Mouse (Mus musculus) kidney, postnatal 14 days (tissue): ENCODE data around the gene Zic1.

ENCODE experiments used
- DNase-seq: peaks from one replicate; pipeline ENCODE4 v3.0.0; 2022; ENCODE audit warnings: mixed read lengths

Zic1 gene

DNA sequence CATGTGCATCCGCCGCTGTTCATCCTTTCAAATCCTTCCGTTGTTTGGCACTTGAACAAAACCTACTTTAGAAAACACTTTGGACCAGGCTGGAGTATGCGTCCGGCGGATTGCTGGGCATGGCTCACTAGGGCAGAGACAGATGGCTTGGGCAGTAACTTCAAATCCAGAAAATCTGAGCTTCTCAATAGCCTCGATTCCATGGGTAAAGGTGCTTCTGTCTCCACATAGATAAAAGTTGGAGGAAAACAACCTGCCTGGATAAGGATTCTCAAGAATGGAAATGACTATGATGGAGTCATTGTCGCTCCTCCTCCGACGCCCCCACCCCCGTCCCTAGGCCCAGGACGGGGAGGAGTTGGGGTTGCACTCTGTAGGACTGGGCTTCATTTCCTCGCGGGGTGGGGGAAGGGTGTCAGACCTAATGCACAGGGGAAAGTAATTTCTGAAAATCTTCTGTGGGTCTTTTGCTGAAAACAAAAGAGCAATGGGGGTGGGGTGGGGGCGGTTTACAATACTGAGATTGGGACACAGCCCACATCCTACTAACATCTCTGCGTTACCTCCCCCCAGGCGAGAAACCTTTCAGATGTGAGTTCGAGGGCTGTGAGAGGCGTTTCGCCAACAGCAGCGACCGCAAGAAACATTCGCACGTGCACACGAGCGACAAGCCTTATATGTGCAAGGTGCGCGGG lies 18.0 kb upstream of the Zic1 start:
- DNase-seq: no peak

DNA sequence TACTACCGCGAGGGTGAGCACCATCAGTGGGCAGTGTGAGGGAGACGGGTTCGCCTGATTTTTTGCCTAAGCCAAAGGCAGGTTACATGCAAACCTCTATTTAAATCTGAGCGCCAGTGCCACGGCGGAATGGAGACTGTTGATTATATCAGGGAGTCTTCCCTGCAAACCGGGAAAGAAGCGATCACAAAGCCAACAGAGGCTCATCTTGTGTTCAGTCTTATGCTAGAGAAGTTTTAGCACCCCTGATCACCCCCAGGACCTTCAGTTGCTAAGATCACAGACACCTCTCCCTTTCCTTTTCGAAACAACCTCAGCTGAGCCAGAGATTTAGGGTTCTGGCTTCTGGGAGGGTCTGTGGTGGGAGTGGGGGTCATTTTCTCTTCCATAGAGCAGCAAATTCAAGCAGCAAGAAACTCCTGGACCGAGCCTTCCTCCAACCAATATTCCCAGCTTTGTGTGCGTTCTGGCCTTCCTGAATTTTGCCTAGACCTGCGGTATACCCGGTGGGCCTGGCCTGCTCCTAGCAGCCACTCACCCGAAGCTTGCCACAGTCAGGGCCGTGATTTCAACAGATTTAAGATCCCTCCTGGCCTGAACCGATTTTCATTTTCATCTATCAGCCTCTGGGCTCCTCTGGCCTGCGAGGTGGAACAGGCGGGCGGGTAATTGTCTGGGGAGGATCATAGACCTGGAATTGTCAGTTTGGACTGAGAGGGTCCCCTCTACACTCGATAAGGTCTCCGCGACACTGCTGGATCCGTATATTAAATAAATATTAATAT lies 17.1 kb upstream of the Zic1 start:
- no peak for DNase-seq

DNA sequence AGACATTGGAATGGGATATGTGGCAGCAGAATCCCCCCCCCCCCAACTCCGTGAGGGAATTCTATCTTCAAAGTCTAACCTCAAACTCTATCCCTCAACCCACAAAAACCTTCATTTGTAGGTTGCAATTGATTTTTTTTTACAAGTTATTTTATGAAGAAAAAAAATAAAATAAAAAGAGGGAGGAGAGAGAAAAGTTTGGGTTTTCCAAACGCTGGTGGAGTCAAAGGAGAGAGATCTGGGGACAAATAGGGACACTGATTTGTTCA lies 16.4 kb upstream of the Zic1 start:
- DNase-seq: no peak

DNA sequence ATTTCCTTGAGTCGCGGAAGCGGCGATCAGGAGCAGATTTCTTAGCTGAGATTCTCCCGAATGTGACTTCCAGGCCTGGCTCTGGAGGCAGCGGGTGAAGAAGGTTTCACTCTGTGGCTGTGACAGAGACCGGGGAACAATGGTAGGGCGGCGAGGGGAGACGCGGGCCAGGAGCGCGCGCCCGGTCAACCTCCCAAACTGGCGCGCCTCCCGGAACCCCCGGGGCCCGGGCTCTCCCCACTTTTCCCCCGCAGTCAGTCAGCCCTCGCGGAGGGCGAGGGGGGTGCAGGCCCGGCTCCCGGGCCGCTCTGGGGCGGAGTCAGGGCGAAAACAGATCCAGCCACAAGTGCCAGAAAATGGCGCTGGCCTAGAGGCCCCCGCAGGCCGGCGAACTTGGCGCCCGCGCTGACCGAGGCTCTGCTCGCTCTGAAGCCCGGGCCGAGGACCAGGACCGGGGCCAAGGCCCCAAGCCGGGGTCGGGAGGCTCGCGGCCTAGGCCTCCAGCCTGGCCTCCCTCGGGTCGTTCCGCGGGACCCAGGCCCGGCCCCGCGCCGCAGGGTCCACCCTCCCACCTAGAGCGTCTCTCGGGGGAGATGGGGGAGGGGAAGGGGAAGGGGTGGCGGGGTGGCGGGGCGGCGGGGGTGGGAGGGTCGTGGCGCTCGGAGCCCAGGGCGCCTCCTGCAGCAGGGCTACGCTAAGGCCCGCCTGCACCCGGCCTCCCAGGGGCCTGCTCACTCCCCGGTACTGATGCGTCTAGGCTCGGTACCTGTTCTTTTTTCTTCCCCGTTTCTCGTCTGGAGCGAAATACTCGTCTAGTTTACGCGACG lies 15.9 kb upstream of the Zic1 start:
- peak; percentile 18 for DNase-seq

DNA sequence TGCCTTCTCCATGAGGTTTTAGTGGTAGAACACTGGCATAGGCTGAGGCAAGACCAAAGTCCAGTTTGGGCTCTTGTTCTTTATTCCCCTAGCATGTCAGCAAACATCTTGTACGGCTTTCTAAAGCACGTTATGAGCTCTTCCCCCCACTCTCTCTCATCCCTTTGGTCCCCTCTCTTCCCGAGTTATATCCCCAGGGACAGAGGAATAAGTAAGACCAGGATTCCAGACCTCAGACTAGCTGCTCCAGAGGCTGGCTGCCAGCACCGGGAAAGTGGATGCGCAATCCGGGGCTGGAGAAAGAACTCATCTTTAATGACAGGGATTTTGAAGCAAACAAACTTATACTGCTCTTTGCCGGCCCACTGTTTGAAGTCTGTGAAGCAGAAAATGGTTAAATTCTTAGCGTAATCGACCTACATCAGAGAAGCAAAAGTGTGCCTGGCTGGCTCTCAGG lies 14.9 kb upstream of the Zic1 start:
- no peak for DNase-seq

DNA sequence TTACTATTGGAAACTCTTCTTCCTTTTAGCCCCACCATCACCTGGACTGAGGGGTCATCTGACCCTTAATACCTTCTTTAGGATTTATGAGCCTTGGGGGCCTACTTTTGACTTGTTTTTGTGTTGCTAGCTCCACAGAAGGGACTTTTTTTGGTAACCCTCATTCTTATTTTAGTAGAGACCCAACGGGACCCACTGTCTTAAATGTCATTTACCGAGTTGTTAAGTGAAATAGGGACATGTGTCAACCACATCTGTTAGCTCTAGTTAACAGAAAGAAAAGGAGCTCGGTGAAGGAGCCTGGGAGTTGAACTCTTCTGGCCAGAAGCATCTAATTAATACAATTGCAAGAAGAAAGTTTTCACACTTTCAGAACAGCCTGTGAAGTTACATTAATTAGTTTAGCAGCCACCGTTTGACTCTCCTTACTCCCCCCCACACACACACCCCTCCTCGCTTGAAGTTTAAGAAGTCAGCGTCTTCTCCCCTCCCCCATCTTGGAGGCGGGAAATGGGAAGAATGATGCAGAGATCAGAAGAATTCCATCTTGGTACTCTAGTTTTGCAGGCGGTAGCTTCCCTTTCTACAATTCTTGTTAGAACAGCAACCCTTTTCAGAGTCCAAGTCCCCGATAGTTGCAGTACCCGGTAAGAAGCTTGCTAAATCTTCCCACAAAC lies 14.3 kb upstream of the Zic1 start:
- DNase-seq: no peak

DNA sequence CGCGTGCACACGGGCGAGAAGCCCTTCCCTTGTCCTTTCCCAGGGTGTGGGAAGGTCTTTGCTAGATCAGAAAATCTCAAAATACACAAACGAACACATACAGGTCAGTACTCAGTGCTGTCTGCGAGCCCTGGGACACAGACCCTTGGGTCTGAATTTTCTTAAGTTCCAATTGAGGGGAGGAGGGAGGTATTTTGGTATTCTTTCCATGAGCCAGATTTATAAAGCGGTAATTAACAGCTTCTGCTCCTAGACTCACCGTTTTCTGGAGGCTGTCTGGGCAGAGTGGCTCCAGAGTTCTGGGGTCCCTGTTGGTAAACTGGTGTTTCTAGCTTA lies 13.7 kb upstream of the Zic1 start:
- no peak for DNase-seq

DNA sequence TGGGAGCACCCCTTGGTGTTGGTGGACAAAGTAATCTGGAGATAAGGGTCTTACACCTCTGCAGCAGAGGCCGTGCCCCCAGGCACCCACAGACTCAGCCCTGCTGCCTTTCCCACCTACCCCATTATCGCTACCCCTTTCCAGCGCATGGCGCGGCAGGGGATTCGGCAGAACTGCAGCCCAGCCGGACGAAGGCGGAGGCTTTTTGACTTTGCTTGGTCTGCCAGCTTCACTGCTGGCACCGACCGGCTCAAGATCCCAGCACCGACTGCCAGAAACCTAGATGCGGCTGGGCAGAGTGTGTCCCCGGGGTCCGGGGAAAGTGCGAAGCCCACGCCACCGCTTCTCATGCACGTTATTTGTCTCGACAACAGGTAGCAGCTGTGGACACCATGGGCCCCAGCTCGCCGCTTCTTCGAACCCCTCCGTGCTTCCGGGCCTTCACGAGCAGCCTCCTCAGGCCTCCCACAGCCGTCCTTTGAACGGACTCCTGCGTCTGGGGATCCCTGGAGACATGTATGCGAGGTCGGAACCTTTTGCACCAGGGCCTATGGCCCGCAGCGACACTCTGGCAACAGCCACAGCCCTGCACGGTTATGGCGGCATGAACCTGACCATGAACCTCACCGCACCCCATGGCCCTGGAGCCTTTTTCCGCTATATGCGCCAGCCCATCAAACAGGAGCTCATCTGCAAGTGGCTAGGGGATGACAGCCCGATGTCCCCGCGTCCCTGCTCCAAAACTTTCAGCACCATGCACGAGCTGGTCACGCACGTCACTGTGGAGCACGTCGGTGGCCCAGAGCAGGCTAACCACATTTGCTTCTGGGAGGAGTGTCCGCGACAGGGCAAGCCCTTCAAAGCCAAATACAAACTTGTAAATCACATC lies 13.0 kb upstream of the Zic1 start:
- no peak for DNase-seq

DNA sequence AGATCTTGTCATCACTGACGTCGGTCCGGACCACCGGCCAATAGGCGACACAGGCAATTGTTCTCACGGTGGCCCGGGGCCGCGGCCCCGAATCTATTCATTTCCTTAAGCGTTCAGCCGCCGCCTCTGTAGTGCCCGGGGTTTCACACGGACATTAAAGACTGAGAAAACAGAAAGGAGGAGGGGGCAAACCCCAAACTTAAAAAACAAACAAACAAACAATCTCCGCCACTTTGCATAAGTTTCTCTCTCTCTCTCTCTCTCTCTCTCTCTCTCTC lies 12.2 kb upstream of the Zic1 start:
- DNase-seq: no peak

DNA sequence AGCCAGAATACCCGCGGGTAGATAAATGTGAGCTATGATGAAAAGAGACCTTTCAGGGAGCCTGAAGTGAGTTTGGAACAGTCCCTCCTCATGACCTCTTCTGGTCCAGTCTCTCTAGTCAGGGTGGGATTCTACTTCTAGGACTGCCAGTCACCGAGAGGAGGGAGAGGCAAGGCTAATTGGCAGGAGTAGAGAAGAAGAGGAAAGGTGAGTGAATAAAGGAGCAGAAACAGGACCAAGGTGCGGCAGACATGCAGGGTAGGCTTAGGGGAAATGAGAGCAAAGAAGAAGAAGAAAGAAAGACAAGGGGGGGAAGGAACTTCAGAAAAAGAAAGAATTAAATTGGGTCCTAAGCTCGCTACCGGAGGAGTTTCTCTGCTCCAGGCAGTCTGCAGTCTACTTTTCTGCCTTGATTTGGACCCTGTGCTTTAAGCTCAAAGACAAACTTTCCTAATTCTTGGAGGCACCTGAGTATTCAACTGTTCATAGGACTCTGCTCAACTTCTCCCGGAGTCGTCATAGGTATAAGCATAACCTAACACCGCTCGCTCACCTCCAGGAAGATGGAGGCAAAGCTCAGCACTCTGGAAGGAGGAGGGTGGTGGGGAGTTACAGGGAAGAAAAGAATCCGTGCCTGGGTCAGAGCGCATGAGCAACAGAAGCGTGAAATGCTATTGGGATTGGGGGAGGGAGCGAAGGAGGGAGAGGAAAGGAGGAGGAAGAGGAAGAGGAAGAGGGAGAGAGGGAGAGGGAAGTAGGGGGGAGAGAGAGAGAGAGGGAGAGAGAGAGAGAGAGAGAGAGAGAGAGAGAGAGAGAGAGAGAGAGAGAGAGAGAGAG lies 11.6 kb upstream of the Zic1 start:
- DNase-seq: no peak

DNA sequence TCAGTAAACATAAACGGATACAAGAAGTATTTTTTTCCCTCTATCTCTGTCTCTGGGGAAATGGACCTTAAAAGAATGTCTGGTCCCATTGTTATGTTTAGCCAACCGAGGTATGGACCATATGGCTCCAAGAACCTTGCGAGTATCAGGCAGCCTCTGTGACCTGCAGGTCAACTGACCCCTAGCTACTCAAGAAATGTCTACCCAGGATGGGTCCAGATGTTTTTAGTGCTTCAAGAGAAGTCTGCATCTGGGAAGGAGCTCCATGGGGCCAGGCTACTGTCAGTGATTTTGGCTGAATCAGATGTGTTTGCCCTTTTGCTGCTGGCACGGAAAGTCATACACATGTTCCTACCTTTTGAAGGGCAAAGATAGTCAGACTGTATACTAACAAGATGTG lies 9.1 kb upstream of the Zic1 start:
- no peak for DNase-seq

DNA sequence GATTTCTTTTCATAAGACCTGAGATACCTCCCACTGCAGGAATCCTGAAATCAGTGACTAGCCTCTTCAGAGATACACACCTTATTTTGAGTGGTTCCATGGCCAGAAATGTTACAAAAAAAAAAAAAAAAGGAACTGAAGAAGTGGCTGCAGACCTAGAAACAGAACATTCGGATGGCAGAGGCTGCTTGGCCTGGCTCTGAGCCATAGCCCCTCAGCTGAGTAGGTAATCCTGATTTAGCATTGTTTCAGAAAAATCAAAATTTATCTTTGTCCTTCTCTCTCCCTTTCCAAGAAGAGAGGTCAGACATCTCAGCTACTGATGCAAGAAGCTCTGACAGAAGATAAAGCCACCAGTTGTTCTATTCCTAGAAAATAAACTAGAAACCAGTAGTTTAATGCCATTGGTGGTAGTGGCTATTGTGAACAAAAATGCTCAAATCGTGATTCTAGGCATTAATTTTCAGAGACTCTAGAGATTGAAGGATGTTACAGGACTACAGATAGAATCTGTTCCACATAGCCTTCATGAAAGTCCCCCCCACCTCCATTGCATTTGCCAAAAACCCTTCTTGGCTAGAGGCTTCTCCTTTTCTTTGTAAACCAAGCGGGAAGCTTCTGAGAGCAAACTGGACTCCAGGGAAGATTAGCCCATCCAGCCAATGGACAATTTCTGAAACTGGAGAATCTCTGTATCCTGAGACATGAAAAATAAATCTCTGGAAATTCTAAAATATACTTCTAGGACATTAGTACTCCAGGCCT lies 8.4 kb upstream of the Zic1 start:
- DNase-seq: no peak

DNA sequence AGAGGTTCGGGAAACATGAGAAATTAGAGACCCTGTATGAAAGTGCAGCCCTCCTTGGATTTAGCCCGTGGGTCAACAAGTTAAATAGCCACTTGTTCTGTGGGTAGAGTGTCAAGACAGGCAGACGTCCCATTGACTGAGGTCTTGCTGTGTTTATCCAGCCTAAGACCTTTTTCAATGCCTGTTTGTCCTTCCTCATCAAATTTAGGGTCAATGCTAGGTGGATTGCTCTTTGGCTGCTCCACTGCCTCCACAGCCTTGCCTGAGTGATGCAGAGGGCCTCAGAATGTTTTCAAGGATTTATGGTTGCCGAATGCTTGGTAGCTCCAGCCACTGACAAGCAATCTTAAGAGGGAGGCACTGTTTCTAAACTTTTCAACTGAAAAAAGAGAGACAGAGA lies 6.0 kb upstream of the Zic1 start:
- no peak for DNase-seq

DNA sequence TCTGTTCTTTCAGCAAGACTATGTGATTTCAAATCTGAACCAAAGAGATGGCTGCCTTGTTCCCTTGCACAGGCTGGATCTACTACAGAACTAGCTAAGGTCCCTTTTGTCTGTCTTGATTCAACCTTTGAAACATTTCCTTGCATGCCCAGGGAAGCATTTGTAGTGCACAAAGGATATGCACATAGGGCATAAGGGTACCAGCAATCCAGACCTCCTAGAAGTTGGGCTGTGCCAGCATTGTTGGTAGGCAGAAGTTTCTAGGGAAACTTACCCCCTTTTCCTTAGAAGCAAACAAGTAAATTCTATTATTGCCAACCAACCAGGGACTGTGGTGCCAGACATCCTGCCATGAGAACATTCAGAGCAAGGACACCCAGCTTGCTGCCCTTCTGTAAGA lies 5.4 kb upstream of the Zic1 start:
- no peak for DNase-seq

DNA sequence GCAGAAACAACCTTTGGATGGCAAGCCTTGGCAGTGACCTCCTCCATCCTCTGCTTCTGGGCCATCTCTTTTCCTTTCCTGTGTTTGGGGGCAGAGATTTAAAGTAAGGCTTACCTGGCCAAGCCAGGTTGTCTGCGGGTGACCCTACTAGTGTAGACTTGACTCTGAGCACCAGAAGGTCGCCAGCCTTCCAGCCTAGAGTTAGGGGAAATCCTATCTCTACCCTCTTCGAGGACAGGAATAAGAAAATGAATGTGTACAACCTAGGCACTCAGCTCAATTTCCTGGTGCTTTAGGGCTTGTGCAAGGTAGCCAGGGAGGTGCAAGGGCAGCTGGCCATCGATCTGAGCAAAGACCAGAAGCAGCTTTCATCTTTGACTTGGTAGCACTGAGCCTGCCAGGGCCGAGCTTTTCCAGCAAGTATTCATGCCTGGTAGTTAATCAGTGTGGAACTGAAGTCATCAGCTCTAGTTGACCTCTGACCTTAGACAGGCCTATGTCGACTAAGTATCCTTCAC lies 4.6 kb upstream of the Zic1 start:
- no peak for DNase-seq

DNA sequence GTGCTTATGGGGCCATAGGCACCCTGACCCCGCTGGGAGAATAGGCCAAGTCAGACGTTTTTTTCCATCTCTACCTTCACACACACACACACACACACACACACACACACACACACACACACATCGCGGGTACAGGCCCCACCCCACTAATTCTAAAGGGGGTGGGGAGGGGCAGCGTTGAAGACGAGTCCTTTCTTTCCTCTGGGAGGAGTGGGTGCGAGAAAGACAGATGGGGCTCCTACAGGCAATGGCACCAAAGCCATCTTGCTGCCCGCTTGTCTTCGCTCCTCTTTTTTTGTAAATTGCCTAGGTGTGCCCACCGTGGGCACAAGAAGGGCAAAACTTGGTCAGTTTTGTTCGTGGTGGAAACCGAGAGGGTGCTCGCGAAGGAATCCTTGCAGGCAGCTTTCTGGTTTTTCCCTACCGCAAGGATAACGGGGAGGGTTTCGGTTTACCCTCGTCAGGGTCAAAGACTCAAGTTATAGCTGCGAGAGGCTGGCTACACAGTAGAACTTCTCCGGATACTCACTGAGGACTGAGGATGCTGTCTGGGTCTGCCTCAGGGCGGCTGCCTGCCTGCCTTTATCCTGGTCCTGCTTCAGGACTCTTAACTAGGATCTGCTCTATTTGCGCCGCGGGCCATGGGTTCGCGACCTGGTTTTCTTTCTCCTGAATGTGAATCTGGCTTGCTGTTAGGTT lies 3.8 kb upstream of the Zic1 start:
- DNase-seq: no peak

DNA sequence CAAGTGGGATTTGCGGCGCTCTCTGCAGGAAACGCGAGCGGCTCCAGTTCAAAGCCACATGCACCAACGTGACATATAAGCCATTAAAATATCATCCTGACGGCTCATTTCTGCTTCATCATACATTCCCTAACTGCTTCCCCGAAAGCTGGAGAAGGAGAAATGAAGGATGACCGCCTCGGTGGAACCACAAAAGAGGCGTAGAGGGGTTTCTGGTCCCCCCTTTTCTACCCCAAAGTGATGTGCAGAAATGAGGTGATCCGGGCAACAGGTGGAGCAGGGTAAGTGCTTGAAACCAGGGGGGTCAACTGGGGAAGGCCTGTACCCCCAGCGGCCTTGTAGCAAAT lies 3.3 kb upstream of the Zic1 start:
- DNase-seq: no peak

DNA sequence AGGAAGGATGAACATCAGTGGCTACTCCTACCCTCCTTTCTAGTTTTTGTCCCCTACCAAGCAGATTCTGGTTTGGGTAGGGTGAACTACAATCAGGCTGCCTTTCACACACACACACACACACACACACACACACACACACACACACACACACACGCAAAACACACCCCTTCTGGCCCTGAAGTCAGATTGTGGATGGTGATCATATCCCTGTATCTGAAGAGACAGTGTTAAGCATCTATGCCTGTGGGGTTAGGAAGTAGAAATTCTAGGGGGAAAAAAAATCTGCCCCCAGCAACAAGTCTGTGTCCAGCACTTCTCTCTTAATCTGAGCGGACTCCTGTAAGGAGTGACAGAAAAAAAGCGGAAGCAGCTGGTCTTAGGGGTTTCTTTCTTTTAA lies 2.5 kb upstream of the Zic1 start:
- DNase-seq: no peak

DNA sequence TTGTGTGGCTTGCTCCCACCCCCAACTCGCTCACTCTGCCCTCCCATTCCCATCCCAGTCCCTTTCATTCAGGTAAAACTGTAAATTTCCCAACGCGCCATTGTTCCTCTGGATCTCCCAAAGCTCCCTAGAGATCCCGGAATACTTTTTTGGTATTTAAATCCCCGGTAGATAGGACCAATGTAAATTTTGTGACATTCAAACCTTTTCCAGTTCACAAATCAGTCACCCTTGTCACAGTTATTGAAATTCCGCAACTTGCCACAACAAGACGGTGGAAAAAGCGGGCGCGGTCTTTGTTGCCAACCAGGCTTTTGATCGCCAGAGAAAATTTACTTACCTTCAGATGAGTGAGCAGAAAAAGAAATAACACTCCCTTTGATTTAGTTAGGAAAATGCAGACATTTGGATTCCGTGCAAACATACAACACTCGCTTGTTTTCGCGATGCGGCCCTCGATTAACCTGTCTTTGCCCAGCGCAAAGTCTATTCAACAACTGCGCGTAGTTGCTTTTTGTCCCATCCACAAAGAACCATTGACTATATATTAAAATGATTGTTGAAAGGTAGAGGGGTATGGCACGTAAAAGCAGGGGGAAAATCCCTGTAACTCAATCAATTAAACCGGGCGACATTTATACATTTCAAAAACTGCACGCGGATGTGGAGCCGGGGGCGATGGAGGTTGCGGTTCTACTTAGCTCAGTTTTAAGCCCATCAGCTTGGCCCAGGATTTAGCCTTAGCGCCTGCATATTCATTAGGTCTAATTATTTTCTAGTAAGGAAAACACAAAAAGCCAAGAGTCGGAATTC lies 1.6 kb upstream of the Zic1 start:
- no peak for DNase-seq
